Mouse (Mus musculus): Measurements from ENCODE around the gene AI837181. TPM values are rescaled to one million over a fixed set of nuclear protein-coding genes. Genes with fewer than 3 reads are reported as not detected.
A peak's percentile ranks its signal among the peaks of the same experiment; 100 is the strongest.

The AI837181 gene
- total RNA-seq, 2 experiments from 2014 or later, result 47.8 to 50.5 TPM

DNA sequence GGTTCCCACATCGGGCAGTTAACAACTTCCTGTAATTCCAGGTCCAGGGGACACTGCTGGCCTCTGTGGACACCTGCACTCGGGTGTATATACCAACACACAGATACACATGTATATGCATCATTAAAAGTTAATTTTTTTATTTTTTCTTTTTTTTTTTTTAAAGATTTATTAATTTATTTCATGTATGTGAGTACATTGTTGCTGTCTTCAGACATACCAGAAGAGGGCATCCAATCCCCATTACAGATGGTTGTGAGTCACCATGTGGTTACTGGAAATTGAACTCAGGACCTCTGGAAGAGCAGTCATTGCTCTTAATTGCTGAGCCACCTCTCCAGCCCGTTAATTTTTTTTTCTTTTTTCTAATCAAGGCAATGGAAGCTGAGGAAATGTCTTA is 47.9 kb downstream of the AI837181 start:
- no peak for DNase-seq

DNA sequence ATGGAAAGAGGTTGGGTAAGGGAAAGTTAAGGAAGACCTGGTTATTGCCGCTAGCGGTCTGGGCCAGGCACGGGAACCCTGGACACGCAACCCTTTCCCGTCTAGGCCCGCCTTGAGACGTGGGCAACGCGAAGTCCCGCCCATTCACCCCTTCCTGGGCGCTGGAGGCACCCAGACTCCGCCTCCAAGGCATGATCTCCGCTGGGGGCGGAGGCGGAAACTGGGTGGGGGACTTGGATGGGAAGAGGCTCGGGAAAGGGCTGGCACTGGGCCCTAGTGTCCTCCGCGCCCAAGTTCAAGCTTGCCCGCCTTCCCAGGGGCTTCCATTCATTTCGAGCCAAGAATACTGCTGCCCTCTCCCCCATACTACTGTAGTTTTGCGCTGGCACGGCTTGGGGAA is 48.8 kb downstream of the AI837181 start, which contains the start of gene Efemp2:
TSS of gene Efemp2 (plus strand) at position 235 of the 400 bp plus-strand sequence.
- DNase-seq, result peak; percentile 69

DNA sequence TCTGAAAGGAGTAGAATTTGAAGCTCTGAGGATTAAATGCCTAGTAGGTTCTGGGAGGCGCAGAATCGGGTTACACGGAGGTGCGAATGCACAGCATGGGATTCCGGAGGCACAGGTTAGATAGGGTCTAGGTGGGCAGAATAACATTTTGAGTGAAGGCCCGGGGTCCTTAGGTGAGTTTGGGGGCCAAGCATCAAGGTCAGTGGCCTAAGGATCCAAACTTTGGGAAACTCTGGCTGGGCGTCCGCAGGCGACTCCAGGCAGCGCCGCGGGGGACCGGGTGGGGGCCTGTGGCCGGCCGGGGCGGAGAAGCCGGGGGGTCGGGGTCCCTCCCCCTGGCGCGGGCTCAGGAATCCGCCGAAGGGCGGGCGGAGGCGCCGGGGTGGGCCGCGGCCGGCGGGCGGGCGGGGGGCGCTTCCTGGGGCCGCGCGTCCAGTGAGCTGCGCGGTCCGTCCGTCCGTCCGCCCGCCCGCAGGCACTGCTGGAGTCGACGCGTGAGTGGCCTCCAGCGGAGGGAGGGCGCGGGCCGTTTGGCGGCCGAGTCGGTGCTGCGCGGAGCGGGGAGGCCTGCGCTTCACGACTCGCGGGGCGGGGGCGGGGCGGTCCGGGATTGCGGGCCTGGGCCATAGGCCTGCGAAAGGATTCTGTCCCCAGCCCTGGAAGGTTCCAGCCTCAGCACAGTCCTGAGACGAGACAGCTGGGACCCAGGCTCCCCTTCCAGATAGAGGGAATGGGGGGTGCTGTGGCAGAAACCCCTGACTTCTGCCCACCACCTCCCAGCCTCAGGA is 49.5 kb downstream of the AI837181 start:
- peak; percentile 72 for DNase-seq

DNA sequence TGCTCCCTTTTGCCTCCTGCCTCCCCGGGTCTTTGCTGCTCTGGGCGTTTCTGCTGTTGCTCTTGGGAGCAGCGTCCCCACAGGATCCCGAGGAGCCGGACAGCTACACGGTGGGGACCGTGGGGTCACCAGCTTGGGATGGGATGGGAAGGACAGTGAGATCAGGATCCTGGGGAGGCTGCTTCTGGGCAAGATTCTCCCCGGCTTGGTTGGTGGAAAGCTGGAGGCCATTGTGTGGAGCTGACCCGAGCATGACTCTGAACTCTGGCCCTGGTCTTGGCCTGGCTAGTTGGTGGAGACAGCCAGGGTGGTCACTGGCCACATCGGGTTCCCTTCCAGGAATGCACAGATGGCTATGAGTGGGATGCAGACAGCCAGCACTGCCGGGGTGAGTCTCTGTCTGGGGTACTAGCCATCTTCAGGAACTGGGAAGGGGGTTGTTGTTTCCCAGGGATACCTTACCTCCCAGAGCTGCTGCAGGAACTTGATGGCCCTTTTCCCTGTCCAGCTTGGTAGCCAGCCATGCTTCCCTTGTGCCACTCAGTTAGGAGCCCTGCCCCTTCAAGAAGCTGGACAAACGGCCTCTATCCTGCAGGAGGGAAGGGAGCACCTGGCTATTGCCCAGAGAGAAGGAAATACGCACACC is 50.2 kb downstream of the AI837181 start:
- DNase-seq, result no peak

Other genes with a start within 250 kb of the AI837181 start
- gene Pacs1, start 152.0 kb upstream of the AI837181 start, total RNA-seq (2021), result 10 to 100 TPM; 10.3 to 11.1 TPM
- 10 to 100 TPM; 81.9 to 88.6 TPM for gene Sf3b2, start 129.7 kb upstream of the AI837181 start, total RNA-seq (2021)
- under 1 TPM; 0.28 to 0.47 TPM for gene Gal3st3, start 126.8 kb upstream of the AI837181 start, total RNA-seq (2021)
- gene Catsper1, start 89.4 kb upstream of the AI837181 start, total RNA-seq (2021), result not detected
- gene Cst6, start 75.6 kb upstream of the AI837181 start, total RNA-seq (2021), result 1 to 10 TPM; 1.8 to 1.9 TPM
- gene Eif1ad, start 58.4 kb upstream of the AI837181 start, total RNA-seq (2021), result 10 to 100 TPM; 14.0 to 15.6 TPM
- 100 to 1,000 TPM; 128 to 150 TPM for gene Banf1, start 58.0 kb upstream of the AI837181 start, total RNA-seq (2021)
- gene Sart1, start 36.4 kb upstream of the AI837181 start, total RNA-seq (2021), result 10 to 100 TPM; 39.8 to 45.4 TPM
- under 1 TPM in 1 of 2 experiments, not detected in 1; 0.23 TPM for gene Tsga10ip, start 22.6 kb upstream of the AI837181 start, total RNA-seq (2021)
- gene Drap1, start 165 bp upstream of the AI837181 start, total RNA-seq (2021), result 100 to 1,000 TPM; 513 to 561 TPM
- gene Fosl1, start 22.4 kb downstream of the AI837181 start, total RNA-seq (2021), result not detected
- gene Ccdc85b, start 32.8 kb downstream of the AI837181 start, total RNA-seq (2021), result 1 to 10 TPM; 8.2 to 9.1 TPM
- 10 to 100 TPM; 53.2 to 54.6 TPM for gene Fibp, start 35.5 kb downstream of the AI837181 start, total RNA-seq (2021)
- gene Ctsw, start 43.4 kb downstream of the AI837181 start, total RNA-seq (2021), result under 1 TPM in 1 of 2 experiments, not detected in 1; 0.50 TPM
- gene Efemp2, start 48.8 kb downstream of the AI837181 start, total RNA-seq (2021), result 10 to 100 TPM; 29.9 to 42.9 TPM
- 10 to 100 TPM; 24.7 to 29.9 TPM for gene Mus81, start 63.3 kb downstream of the AI837181 start, total RNA-seq (2021)
- gene Cfl1, start 65.3 kb downstream of the AI837181 start, total RNA-seq (2021), result 100 to 1,000 TPM; 305 to 378 TPM
- gene 1700020D05Rik, start 78.6 kb downstream of the AI837181 start, total RNA-seq (2021), result 1 to 10 TPM in 1 of 2 experiments, under 1 TPM in 1; 0.47 to 1.4 TPM
- gene Snx32, start 85.4 kb downstream of the AI837181 start, total RNA-seq (2021), result 1 to 10 TPM; 5.1 to 7.2 TPM
- not detected for gene Ovol1, start 135.5 kb downstream of the AI837181 start, total RNA-seq (2021)
- 1 to 10 TPM; 1.6 to 2.7 TPM for gene Ap5b1, start 142.9 kb downstream of the AI837181 start, total RNA-seq (2021)
- gene Rnaseh2c, start 176.7 kb downstream of the AI837181 start, total RNA-seq (2021), result 10 to 100 TPM; 44.9 to 50.4 TPM
- gene Kat5, start 185.1 kb downstream of the AI837181 start, total RNA-seq (2021), result 10 to 100 TPM; 31.6 to 39.9 TPM
- gene Rela, start 212.3 kb downstream of the AI837181 start, total RNA-seq (2021), result 10 to 100 TPM; 20.0 to 28.8 TPM
- gene Sipa1, start 238.6 kb downstream of the AI837181 start, total RNA-seq (2021), result 10 to 100 TPM; 25.5 to 36.6 TPM